Mouse (Mus musculus) erythroblast, adult 5-6 weeks (primary cell): Measurements from ENCODE around the gene Tfb1m. TPM values are rescaled to one million over a fixed set of nuclear protein-coding genes. Genes with fewer than 3 reads are reported as not detected.

Source experiments
- ATAC-seq: replicated peaks from 2 replicates; pipeline ENCODE4 v1.8.0; 2016; ENCODE audit warnings: moderate number of reproducible peaks, mild to moderate bottlenecking, moderate TSS enrichment, inconsistent platforms; ENCODE audit not compliant: poor library complexity, low FRiP score, severe bottlenecking
- total RNA-seq, 2 experiments: library from RNA; stranded (forward) in 1 of 2; stranded (reverse) in 1 of 2; fragments of 150-400 nt in 1 of 2; fragments of 200-764, 138-1000 nt in 1 of 2; gene quantifications; 2 replicates each; pipeline versions ENCODE4 v1.2.3 to v1.2.4; 2015 to 2017; ENCODE audit warnings: low replicate concordance in 2 of 2

The Tfb1m gene
- total RNA-seq, 2 experiments from 2014 or later: 2.1 to 9.0 TPM

DNA sequence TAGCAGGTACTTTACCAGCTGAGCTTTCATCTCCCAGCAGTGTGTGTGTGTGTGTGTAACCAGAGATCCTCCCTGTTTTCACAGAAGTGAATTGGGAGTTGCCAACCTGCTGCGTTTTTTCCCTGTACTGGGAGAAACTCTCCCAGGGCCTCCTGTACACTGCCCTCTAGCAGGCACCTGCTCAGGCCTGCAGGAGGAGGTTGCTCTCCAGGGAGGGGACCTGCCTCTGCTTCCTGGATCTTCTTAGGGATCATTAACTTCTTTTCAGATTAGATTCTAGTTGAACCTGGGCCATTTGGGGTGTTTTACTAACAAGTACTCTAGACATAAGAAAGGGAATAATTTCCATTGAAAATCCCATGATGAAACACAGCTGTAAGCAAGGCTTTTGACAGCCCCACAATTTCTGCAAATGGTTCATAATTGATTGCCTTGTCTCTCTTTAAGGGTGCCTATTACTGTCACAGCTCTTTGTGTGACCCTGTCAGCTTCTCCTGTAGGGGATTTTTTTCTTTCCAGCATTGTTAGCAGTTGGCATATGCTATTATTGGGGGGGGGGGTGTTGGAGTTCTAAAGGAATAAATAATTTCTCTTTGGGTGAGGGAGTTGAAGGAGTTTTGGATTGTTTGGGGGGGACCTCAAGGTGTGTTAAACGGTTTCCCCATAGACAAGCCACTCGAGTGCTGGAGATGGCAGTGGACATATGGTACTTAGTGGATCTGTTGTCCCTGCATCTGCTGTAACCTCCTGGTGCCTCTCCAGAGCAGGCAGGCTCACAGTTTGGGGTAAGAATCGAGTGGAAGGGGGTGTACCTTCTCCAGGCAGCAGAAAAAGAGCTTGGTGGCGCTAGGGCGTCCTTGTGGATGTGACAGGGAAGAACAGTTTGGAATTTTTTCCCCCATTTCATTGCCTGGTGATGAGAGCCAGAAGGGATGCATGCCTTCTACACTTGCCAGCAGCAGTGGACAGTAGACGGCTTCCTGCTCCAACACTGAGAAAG lies 75.7 kb downstream of the Tfb1m start:
- no peak for ATAC-seq

- no peak for ATAC-seq
Observed at GRCm38 (mm10) chr17:3476546-3476945, 81.0 kb downstream of the Tfb1m start.

- ATAC-seq: no peak
Observed at GRCm38 (mm10) chr17:3472018-3472417, 85.6 kb downstream of the Tfb1m start.

Other genes with a start within 250 kb of the Tfb1m start
- 2.9 and 3.5 TPM in 2 replicates for gene Tiam2, start 231.2 kb downstream of the Tfb1m start, total RNA-seq (2015; ENCODE audit: low replicate concordance)
- gene Tiam2, start 231.2 kb downstream of the Tfb1m start, total RNA-seq (2017; ENCODE audit: low replicate concordance): 1.1 and 4.4 TPM in 2 replicates
- 10.0 TPM in 1 of 2 replicates, not detected in the other for gene Cldn20, start 25.2 kb downstream of the Tfb1m start, total RNA-seq (2015; ENCODE audit: low replicate concordance)
- 1.3 TPM in 1 of 2 replicates, not detected in the other for gene Cldn20, start 25.2 kb downstream of the Tfb1m start, total RNA-seq (2017; ENCODE audit: low replicate concordance)
- gene Nox3, start 138.5 kb upstream of the Tfb1m start, total RNA-seq (2015; ENCODE audit: low replicate concordance): not detected in 2 replicates
- gene Nox3, start 138.5 kb upstream of the Tfb1m start, total RNA-seq (2017; ENCODE audit: low replicate concordance): not detected in 2 replicates